8 mouse cellular contexts compared by ENCODE assay signal in the genomic region with DNA sequence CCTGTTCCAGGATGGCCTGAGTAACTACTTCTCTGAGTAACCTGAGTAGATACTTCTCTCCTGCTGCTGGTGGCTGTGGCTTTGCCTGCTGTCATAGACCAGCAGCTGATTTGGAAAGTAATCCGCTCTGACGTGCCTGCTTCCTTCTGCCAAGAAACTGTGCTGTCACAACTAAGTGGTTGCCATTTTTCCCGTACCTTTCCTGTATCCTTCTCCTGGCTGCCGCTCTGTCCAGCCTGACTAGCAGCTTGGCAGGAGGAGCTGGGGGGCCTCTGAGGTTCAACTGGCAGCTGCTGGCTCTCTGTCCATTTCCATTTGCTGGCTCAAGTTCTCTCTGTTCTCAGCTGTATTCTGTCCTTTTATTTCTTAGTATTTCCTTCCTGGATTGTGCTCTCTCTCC.
DNase-seq lines count a peak whose midpoint lies in the region; ATAC-seq lines count a peak whose summit lies in the region.

No protein-coding gene starts in this region.

- no peaks in the 10 kb centered on the region for H3K9me3 ChIP-seq in forebrain, embryonic 14.5 days (replicated peaks; ENCODE audit: control insufficient read depth, low read length)
- H3K9me3 ChIP-seq in forebrain, embryonic 10.5 days, result no peaks in the 10 kb centered on the region

- H3K4me1 ChIP-seq in forebrain, embryonic 14.5 days (ENCODE audit: control insufficient read depth, insufficient read depth, low read length), result no peaks in the 10 kb centered on the region; the same call in 1 of the 2 replicates
- H3K4me1 ChIP-seq in forebrain, embryonic 10.5 days, result no peaks in the 10 kb centered on the region

- 0 out of 2 replicates have a peak, but pooled peaks cover 5% of the 10 kb centered on the region for H3K36me3 ChIP-seq in forebrain, embryonic 14.5 days (ENCODE audit: control insufficient read depth, insufficient read depth, low read length)
- peaks cover 15% of the 10 kb centered on the region for H3K36me3 ChIP-seq in forebrain, embryonic 10.5 days (replicated peaks)

- no peak overlapping the region for H3K9ac ChIP-seq in forebrain, embryonic 14.5 days (ENCODE audit: low read length)

- WGBS in forebrain, embryonic 14.5 days, result 48% methylated on average over 4 of the region's 4 CpGs
- WGBS in forebrain, embryonic 10.5 days, result 88% methylated on average over 4 of the region's 4 CpGs

- H3K27me3 ChIP-seq in forebrain, embryonic 14.5 days (replicated peaks; ENCODE audit: control insufficient read depth, insufficient read depth, low read length), result no peaks in the 10 kb centered on the region
- no peaks in the 10 kb centered on the region for H3K27me3 ChIP-seq in forebrain, embryonic 10.5 days (ENCODE audit: poor library complexity, severe bottlenecking)

- H3K4me2 ChIP-seq in forebrain, embryonic 14.5 days (ENCODE audit: low read length), result no peak overlapping the region

- DNase-seq in forebrain, embryonic 14.5 days (ENCODE audit: low spot score), result peak; percentile 78
- DNase-seq in forebrain, embryonic 10.5 days (ENCODE audit: extremely low spot score, low spot score), result no peak
- peak; percentile 9 for DNase-seq in ovary, postnatal 14 days (ENCODE audit: low spot score)
- no peak for DNase-seq in ovary, postnatal 36 days (ENCODE audit: low spot score)
- peak; percentile 58 for DNase-seq in gastrocnemius, postnatal 14 days
- peak; percentile 25 to 37 for DNase-seq in kidney, postnatal 36 days
- no peak for DNase-seq in c-Kit-positive CD71-positive TER-119-positive erythroid progenitor cells, embryonic 14.5 days (ENCODE audit: low spot score)
- DNase-seq in spleen, adult 18-20 months, result no peak

- no peak overlapping the region for H3K27ac ChIP-seq in forebrain, embryonic 14.5 days (ENCODE audit: low read depth, low read length)
- no peak overlapping the region for H3K27ac ChIP-seq in forebrain, embryonic 10.5 days

- intact Hi-C loops in gastrocnemius, postnatal 14 days (cut with DNase I; ENCODE audit: low total_unique reads), result no loop called here

- H3K4me3 ChIP-seq in forebrain, embryonic 14.5 days (ENCODE audit: low read depth, low read length), result no peak overlapping the region
- no peak overlapping the region for H3K4me3 ChIP-seq in forebrain, embryonic 10.5 days

- peak; percentile 75; the same call in 1 of the 2 replicates for ATAC-seq in forebrain, embryonic 14.5 days

Comparison
In these comparisons a context has a peak if more than half of its experiments do, and no peak if none do; other contexts are left out.
1. DNase-seq: peak in forebrain, embryonic 14.5 days (single experiment), ovary, postnatal 14 days (single experiment), gastrocnemius, postnatal 14 days (single experiment) and kidney, postnatal 36 days (2 of 2); none in forebrain, embryonic 10.5 days (single experiment), ovary, postnatal 36 days (single experiment), c-Kit-positive CD71-positive TER-119-positive erythroid progenitor cells, embryonic 14.5 days (single experiment) and spleen, adult 18-20 months (0 of 2).